Mouse (Mus musculus) neural tube, embryonic 12.5 days (tissue): ENCODE measurements around the gene Asphd2. TPM values are rescaled to one million over a fixed set of nuclear protein-coding genes. Genes with fewer than 3 reads are reported as not detected.

Experiments used
- ATAC-seq: fragments of 200-750 bp; cut with Nextera tagmentation; 2 replicates; pipeline ENCODE4 v1.8.0; 2017; ENCODE audit warnings: low read depth, mild to moderate bottlenecking, moderate TSS enrichment, moderate library complexity; ENCODE audit not compliant: low FRiP score
- H3K27ac ChIP-seq: fragments of 300-500 bp; sonication (generic); 2 replicates; pipeline ENCODE4 v1.5.1; 2016
- H3K27me3 ChIP-seq: fragments of 300-500 bp; sonication (generic); replicated peaks from 2 replicates; pipeline ENCODE4 v1.6.1; 2016; ENCODE audit warnings: mild to moderate bottlenecking
- H3K36me3 ChIP-seq: fragments of 300-500 bp; sonication (generic); 2 replicates; pipeline ENCODE4 v1.6.1; 2016; ENCODE audit warnings: mild to moderate bottlenecking
- H3K4me1 ChIP-seq: fragments of 300-500 bp; sonication (generic); 2 replicates; pipeline ENCODE4 v1.6.1; 2016
- H3K4me2 ChIP-seq: fragments of 300-500 bp; sonication (generic); replicated peaks from 2 replicates; pipeline ENCODE4 v1.6.1; 2016; ENCODE audit warnings: mild to moderate bottlenecking
- H3K4me3 ChIP-seq: fragments of 300-500 bp; sonication (generic); 2 replicates; pipeline ENCODE4 v1.5.1; 2016
- H3K9ac ChIP-seq: fragments of 300-500 bp; sonication (generic); 2 replicates; pipeline ENCODE4 v1.6.1; 2016; ENCODE audit warnings: mild to moderate bottlenecking
- H3K9me3 ChIP-seq: fragments of 300-500 bp; sonication (generic); 2 replicates; pipeline ENCODE4 v1.6.1; 2016; ENCODE audit warnings: mild to moderate bottlenecking
- WGBS: fragments of 180-500 bp; shearing (Covaris S2); methylation state at CpG from one replicate; pipeline ENCODE4 v1.1.7; 2016; 5-methylcytosine and 5-hydroxymethylcytosine counted together
- polyA plus RNA-seq: library from polyadenylated mRNA; unstranded; fragments of >200 nt; fragmentation: Nextera tagmentation; extraction: Ambion mirVana; gene quantifications from 2 replicates; pipeline ENCODE4 v1.2.1, GENCODE M21; 2016

Gene Asphd2
- polyA plus RNA-seq, 1 experiment from 2014 or later, result 67.7 TPM

- Histone ChIP-seq H3K27me3 (no peaks in the 10 kb centered on the region), H3K4me2 (no peak overlapping the region), H3K4me3 (no peak overlapping the region), H3K27ac (no peak overlapping the region), H3K9me3 (no peaks in the 10 kb centered on the region), H3K4me1 (peaks cover 6% of the 10 kb centered on the region; the same call in 1 of the 2 replicates), H3K36me3 (peaks cover 60% of the 10 kb centered on the region), H3K9ac (no peak overlapping the region)
- WGBS, result 84% methylated on average over 2 of the region's 2 CpGs
- no peak for ATAC-seq
Observed at GRCm38 (mm10) chr5:112385973-112386372, 8.7 kb downstream of the Asphd2 start.

DNA sequence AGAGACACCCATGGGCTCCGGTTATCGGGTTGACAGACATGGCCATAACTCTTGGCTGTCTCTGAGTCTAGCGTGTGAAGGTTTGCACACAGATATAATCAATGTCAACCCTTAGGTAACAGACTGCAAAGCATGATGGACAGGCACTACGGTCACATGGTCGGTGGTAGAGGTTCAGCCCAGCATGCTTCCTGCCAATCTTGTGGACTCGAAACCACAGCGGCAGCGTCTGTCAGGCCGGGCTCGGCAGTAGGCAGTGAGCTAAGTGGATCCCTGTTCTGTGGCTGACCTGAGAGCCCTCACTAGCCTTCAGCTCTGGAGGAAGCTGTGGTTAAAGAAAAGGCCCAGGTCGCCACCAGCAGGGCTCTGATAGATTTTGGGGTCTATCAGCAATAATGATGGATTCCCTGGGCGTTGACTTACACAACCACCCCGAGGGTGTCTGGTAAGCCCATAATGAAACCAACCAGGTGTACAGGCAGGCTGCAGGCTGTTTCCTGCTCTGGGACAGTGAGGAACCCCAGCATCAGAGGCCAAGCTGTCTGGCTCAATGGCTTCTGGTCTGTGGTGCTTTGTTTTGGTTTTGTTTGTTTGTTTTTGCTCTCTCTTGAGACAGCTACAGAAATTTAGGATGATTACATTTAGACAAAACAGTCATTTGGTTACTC, 9.7 kb downstream of the Asphd2 start:
- 93% methylated on average over 13 of the region's 13 CpGs for WGBS
- H3K36me3 ChIP-seq, result peaks cover 59% of the 10 kb centered on the region
- no peak for ATAC-seq

DNA sequence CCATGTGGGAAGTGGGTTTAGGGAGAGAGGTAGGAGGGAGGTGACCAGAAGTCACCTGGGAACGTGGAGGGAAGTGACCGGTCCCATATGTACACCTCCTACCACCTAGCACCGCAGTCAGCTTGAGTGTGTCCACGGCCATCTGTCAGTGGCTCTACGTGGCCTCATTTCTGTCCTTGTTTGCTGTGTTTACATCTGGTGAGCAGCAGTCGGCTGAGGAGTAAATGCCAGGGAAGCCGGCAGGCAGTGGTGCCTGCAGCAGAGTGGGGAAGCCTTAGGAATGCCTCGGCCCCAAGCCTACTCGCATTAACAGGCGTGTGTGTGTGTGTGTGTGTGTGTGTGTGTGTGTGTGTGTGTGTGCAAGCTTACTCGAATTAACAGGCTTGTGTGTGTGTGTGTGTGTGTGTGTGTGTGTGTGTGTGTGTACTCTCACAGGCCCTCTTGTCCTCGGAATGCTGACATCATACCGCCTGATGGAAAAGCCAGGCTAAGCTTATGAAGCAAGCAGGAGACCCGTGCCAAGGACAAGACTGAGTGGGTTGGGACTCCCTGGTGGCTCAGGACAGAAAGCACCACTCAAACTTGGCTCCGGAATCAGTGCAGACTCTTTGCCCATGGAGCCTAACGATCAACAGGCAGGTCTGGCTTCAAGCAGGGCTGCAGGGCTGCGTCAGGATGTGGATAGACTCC, 11.9 kb downstream of the Asphd2 start:
- no peaks in the 10 kb centered on the region for H3K27me3 ChIP-seq
- H3K27ac ChIP-seq, result no peak overlapping the region
- H3K36me3 ChIP-seq, result peaks cover 64% of the 10 kb centered on the region
- no peak overlapping the region for H3K4me2 ChIP-seq
- H3K4me1 ChIP-seq, result no peaks in the 10 kb centered on the region
- no peak overlapping the region for H3K4me3 ChIP-seq
- ATAC-seq, result no peak
- H3K9ac ChIP-seq, result no peak overlapping the region
- no peaks in the 10 kb centered on the region for H3K9me3 ChIP-seq
- WGBS, result 76% methylated on average over 17 of the region's 17 CpGs

More for the DNA sequence above, 9.7 kb downstream of the Asphd2 start:
- H3K27me3 ChIP-seq, result no peaks in the 10 kb centered on the region
- no peak overlapping the region for H3K9ac ChIP-seq
- H3K27ac ChIP-seq, result no peak overlapping the region
- peaks cover 6% of the 10 kb centered on the region; the same call in 1 of the 2 replicates for H3K4me1 ChIP-seq
- no peak overlapping the region for H3K4me3 ChIP-seq
- H3K9me3 ChIP-seq, result no peaks in the 10 kb centered on the region
- no peak overlapping the region for H3K4me2 ChIP-seq

GRCm38 (mm10) chr5:112382042-112382441, 12.6 kb downstream of the Asphd2 start:
- no peak overlapping the region for H3K4me3 ChIP-seq
- no peak overlapping the region for H3K9ac ChIP-seq
- H3K4me2 ChIP-seq, result no peak overlapping the region
- H3K36me3 ChIP-seq, result peaks cover 62% of the 10 kb centered on the region
- no peak overlapping the region for H3K27ac ChIP-seq
- H3K27me3 ChIP-seq, result no peaks in the 10 kb centered on the region
- no peaks in the 10 kb centered on the region for H3K9me3 ChIP-seq
- no peak for ATAC-seq
- 73% methylated on average over 9 of the region's 9 CpGs for WGBS
- no peaks in the 10 kb centered on the region for H3K4me1 ChIP-seq

GRCm38 (mm10) chr5:112381154-112381553, 13.5 kb downstream of the Asphd2 start:
- Histone ChIP-seq H3K9ac (no peak overlapping the region), H3K9me3 (no peaks in the 10 kb centered on the region), H3K27me3 (no peaks in the 10 kb centered on the region), H3K4me3 (no peak overlapping the region), H3K36me3 (peaks cover 59% of the 10 kb centered on the region), H3K4me2 (no peak overlapping the region), H3K27ac (no peak overlapping the region), H3K4me1 (no peaks in the 10 kb centered on the region)
- WGBS, result 84% methylated on average over 11 of the region's 11 CpGs
- no peak for ATAC-seq

DNA sequence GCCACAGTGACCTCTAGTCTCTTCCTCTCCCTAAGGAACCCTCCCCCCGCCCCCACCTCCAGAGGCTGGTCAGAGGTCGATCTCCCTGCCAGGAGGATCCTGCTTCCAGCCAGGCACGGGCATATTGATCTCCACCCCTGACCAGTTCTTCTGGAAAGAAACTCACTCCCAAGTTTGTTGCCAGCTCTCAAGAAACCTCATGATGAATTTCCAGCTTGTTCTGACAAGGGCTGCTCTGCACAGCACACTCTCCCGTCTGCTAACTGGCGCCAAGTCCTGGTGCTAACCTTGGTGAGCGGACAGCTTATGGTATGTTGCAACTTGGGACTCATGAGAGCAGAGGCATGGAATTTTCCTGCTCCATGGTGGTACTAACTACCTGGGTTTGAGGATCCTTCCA, 15.9 kb downstream of the Asphd2 start:
- peaks cover 60% of the 10 kb centered on the region for H3K36me3 ChIP-seq
- no peaks in the 10 kb centered on the region for H3K9me3 ChIP-seq
- H3K4me3 ChIP-seq, result no peak overlapping the region
- H3K9ac ChIP-seq, result no peak overlapping the region
- H3K27ac ChIP-seq, result no peak overlapping the region
- H3K4me2 ChIP-seq, result no peak overlapping the region
- 90% methylated on average over 6 of the region's 6 CpGs for WGBS
- no peak for ATAC-seq
- H3K27me3 ChIP-seq, result no peaks in the 10 kb centered on the region
- H3K4me1 ChIP-seq, result no peaks in the 10 kb centered on the region

DNA sequence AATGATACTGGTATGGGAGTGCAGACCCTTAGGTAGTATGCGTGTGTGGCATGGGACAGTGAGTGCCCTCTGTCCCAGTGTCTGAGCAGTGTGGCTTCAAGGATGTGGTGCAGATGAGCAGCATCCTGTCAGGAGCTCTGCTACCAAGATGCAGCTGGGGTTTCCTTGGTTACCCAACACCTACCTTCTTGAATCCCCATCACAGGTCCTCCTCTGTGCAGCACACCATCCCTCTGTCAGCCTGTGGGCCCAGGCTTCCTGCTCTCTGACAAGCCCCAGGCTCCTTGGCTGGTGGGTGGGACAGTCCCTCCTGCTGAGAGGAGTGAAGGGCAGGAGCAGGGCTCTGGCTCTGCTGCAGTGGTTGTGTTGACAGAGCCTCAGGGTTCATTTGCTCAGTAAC, 17.3 kb downstream of the Asphd2 start:
- Histone ChIP-seq H3K27ac (no peak overlapping the region), H3K9ac (no peak overlapping the region), H3K36me3 (peaks cover 66% of the 10 kb centered on the region), H3K4me3 (no peak overlapping the region), H3K9me3 (no peaks in the 10 kb centered on the region), H3K4me2 (no peak overlapping the region), H3K27me3 (no peaks in the 10 kb centered on the region), H3K4me1 (peaks cover 8% of the 10 kb centered on the region)
- WGBS, result 84% methylated on average over 1 of the region's 1 CpGs
- ATAC-seq, result no peak

GRCm38 (mm10) chr5:112376111-112376510, 18.6 kb downstream of the Asphd2 start:
- Histone ChIP-seq H3K27ac (no peak overlapping the region), H3K9me3 (no peaks in the 10 kb centered on the region), H3K4me2 (no peak overlapping the region), H3K4me1 (peaks cover 20% of the 10 kb centered on the region), H3K9ac (no peak overlapping the region), H3K27me3 (no peaks in the 10 kb centered on the region), H3K36me3 (peaks cover 68% of the 10 kb centered on the region), H3K4me3 (no peak overlapping the region)
- 89% methylated on average over 4 of the region's 4 CpGs for WGBS
- ATAC-seq, result no peak

- Histone ChIP-seq H3K9me3 (no peaks in the 10 kb centered on the region), H3K9ac (peak overlapping the region; percentile 41), H3K36me3 (peaks cover 73% of the 10 kb centered on the region), H3K27me3 (no peaks in the 10 kb centered on the region), H3K4me1 (peaks cover 39% of the 10 kb centered on the region), H3K4me2 (peak overlapping the region; percentile 44), H3K27ac (peak overlapping the region; percentile 68), H3K4me3 (no peak overlapping the region)
- peak; percentile 90 for ATAC-seq
- 25% methylated on average over 7 of the region's 7 CpGs for WGBS
Observed at GRCm38 (mm10) chr5:112371933-112372332, 22.7 kb downstream of the Asphd2 start.

DNA sequence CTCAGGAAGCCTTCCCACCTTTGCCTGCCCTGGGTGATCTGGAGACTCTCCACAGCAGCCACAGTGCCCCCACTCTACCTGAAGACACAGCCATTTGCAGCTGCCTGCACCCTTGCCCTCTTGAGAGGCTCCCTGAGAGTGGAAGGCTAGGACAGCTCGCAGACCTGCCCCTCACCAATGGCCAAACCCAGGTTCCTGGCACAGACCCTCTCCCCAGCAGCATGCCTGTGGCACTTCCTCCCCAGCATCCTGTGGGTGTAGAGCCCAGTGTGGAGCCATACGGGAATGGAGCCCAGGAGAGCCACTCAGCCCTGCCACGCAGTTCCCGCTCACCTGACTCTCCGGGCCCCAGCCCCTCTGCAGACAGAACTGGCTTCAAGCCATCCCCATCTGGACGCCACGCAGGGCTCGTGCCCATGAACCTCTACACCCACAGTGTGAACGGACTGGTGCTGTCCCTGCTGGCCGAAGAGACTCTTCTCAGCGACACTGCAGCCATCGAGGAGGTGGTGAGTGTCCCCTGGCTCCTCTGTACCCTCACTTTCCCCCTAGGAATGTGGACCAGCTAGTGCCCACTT, 24.3 kb downstream of the Asphd2 start:
- Histone ChIP-seq H3K36me3 (peaks cover 70% of the 10 kb centered on the region), H3K4me3 (no peak overlapping the region), H3K9me3 (no peaks in the 10 kb centered on the region), H3K27ac (no peak overlapping the region), H3K27me3 (no peaks in the 10 kb centered on the region), H3K9ac (no peak overlapping the region), H3K4me1 (peaks cover 39% of the 10 kb centered on the region), H3K4me2 (no peak overlapping the region)
- no peak for ATAC-seq
- 90% methylated on average over 12 of the region's 12 CpGs for WGBS

GRCm38 (mm10) chr5:112369326-112369725, 25.3 kb downstream of the Asphd2 start:
- Histone ChIP-seq H3K9ac (no peak overlapping the region), H3K9me3 (no peaks in the 10 kb centered on the region), H3K4me3 (no peak overlapping the region), H3K4me1 (peaks cover 39% of the 10 kb centered on the region), H3K27me3 (no peaks in the 10 kb centered on the region), H3K36me3 (peaks cover 71% of the 10 kb centered on the region), H3K4me2 (no peak overlapping the region), H3K27ac (no peak overlapping the region)
- WGBS, result 82% methylated on average over 13 of the region's 13 CpGs
- no peak for ATAC-seq

DNA sequence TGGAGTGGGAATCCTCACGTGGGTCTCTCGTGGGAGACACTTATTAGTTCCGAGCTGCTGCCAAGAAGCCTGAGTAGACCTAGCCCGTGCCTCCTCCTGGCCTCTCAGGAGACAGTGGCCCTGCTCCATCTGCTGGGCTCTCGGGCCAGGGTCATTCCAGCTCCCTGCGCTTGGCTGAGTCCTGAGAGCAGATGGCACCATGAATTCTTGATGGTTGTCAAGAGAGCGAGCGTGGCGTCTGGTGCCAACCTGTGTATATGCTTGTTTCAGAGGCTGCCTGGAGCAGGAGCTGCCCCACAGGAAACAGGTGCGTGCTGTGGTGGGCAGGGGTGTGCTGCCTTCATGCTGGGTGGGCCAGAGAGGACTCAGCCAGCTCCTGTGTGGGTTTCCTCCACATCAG, 26.0 kb downstream of the Asphd2 start:
- Histone ChIP-seq H3K9me3 (no peaks in the 10 kb centered on the region), H3K9ac (no peak overlapping the region), H3K27ac (no peak overlapping the region), H3K36me3 (peaks cover 72% of the 10 kb centered on the region), H3K4me3 (no peak overlapping the region), H3K4me1 (peaks cover 39% of the 10 kb centered on the region), H3K27me3 (no peaks in the 10 kb centered on the region), H3K4me2 (no peak overlapping the region)
- ATAC-seq, result no peak
- WGBS, result 71% methylated on average over 10 of the region's 10 CpGs
